Comparison of ENCODE assay signal across 15 mouse cellular contexts in the genomic region with DNA sequence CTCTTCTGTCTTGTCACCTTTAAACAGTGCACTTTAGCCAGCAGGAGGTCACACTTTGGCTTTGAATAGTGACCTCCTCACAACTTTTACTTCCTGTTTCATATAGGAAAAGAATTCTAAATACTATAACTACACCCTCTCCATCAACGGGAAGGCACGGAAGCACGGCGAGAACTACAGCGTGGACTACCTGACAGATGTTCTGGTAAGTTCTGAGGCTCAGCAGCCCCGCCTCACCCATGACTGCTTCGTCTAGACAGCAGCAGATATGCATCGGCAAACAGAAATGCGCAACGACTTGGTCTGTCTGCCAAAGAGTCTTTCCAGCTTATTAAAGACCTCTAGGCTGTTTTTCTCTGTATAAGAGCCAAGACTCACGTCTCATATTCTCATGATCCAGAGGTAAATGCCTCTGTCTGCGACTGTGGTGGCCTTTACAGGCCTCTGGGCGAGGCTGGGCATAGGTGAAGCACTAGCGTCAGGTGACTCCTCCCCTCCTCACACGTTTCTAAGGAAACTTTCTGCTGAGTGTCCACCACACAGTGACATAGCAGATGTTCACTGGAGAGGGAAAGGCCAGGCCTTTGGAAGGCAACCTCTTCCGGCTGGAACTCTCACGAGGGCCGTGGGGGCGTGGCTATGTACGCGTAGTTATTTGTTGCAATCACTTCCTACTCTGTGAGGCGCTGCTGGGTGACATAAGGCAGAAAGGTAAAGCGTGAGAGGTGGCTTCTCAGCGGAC. TPM values are rescaled to one million over a fixed set of nuclear protein-coding genes. Genes with fewer than 3 reads are reported as not detected.
DNase-seq lines count a peak whose midpoint lies in the region; ATAC-seq lines count a peak whose summit lies in the region.
"Had no signal": no experiment of that assay in that cellular context is flagged by ENCODE, and none has a peak within 500 bp of the region (broad histone marks: within the 10 kb centered on the region; RNA-seq: fewer than 3 reads in every experiment).

No protein-coding gene starts in this region.

- H3K9me3 ChIP-seq in intestine, embryonic 15.5 days: no peaks in the 10 kb centered on the region
- H3K9me3 ChIP-seq in limb, embryonic 10.5 days (replicated peaks): no peaks in the 10 kb centered on the region
- H3K9me3 ChIP-seq: heart, embryonic 12.5 days; hindbrain, embryonic 10.5 days; neural tube, embryonic 12.5 days; stomach, embryonic 15.5 days had no signal

- H3K9ac ChIP-seq in intestine, embryonic 15.5 days: no peak overlapping the region
- H3K9ac ChIP-seq: heart, embryonic 12.5 days; neural tube, embryonic 12.5 days; stomach, embryonic 15.5 days had no signal

- H3K36me3 ChIP-seq in intestine, embryonic 15.5 days: peaks cover 38% of the 10 kb centered on the region
- peaks cover 92% of the 10 kb centered on the region for H3K36me3 ChIP-seq in limb, embryonic 10.5 days

- 0 out of 2 replicates have a peak, but pooled peaks cover 3% of the 10 kb centered on the region for H3K4me1 ChIP-seq in intestine, embryonic 15.5 days (replicated peaks)
- peaks cover 8% of the 10 kb centered on the region for H3K4me1 ChIP-seq in limb, embryonic 10.5 days

- DNase-seq in kidney, adult 11 months: peak; percentile 19
- DNase-seq in kidney, adult 18-20 months: no peak
- peak; percentile 87 for DNase-seq in A20 (ENCODE audit: low read depth, low spot score)
- DNase-seq in limb, embryonic 10.5 days (ENCODE audit: low spot score): no peak
- no peak for DNase-seq in ovary, adult 18-20 months (ENCODE audit: low spot score)
- DNase-seq in right cerebral cortex, postnatal 25 days: no peak
- DNase-seq: cerebellum, adult 9-10 months; gastrocnemius, adult 2 months had no signal

- H3K4me3 ChIP-seq in intestine, embryonic 15.5 days (replicated peaks): no peak overlapping the region
- H3K4me3 ChIP-seq in limb, embryonic 10.5 days: no peak overlapping the region
- H3K4me3 ChIP-seq: gastrocnemius, adult 2 months; heart, embryonic 12.5 days; hindbrain, embryonic 10.5 days; neural tube, embryonic 12.5 days; stomach, embryonic 15.5 days had no signal

- peak; percentile 76 for ATAC-seq in intestine, embryonic 15.5 days
- ATAC-seq in megakaryocyte, adult 5-6 weeks (ENCODE audit: poor library complexity, severe bottlenecking): peak; percentile 46
- ATAC-seq: midbrain, embryonic 16.5 days had no signal

- H3K4me2 ChIP-seq in intestine, embryonic 15.5 days (replicated peaks): no peak overlapping the region
- H3K4me2 ChIP-seq: heart, embryonic 12.5 days; neural tube, embryonic 12.5 days; stomach, embryonic 15.5 days had no signal

- no peaks in the 10 kb centered on the region for H3K27me3 ChIP-seq in intestine, embryonic 15.5 days (replicated peaks)
- no peaks in the 10 kb centered on the region for H3K27me3 ChIP-seq in limb, embryonic 10.5 days (ENCODE audit: low read depth, poor library complexity, severe bottlenecking)
- H3K27me3 ChIP-seq: heart, embryonic 12.5 days; neural tube, embryonic 12.5 days; stomach, embryonic 15.5 days had no signal

- WGBS in intestine, embryonic 15.5 days: 78% methylated on average over 24 of the region's 24 CpGs
- 94% methylated on average over 24 of the region's 24 CpGs for WGBS in limb, embryonic 10.5 days

- H3K27ac ChIP-seq in intestine, embryonic 15.5 days: peak overlapping the region; percentile 18; the same call in 1 of the 2 replicates
- no peak overlapping the region for H3K27ac ChIP-seq in limb, embryonic 10.5 days
- H3K27ac ChIP-seq: gastrocnemius, adult 2 months; hindbrain, embryonic 10.5 days; neural tube, embryonic 12.5 days; stomach, embryonic 15.5 days had no signal

RNA-seq across cellular contexts. Expression of a gene that starts 11.8 kb away (rescaled TPM):
- polyA plus RNA-seq in intestine, embryonic 15.5 days (2015; fragmentation: Nextera tagmentation; extraction: Ambion mirVana): 41.4 and 42.4 TPM in 2 replicates
- 41.1 and 48.9 TPM in 2 replicates for total RNA-seq in megakaryocyte, adult 5-6 weeks (2015)
- 33.8 and 40.7 TPM in 2 replicates for total RNA-seq in megakaryocyte, adult 5-6 weeks (2017)
- 29.5 and 35.6 TPM in 2 replicates for polyA plus RNA-seq in limb, embryonic 10.5 days (2016; fragmentation: Nextera tagmentation; extraction: Ambion mirVana)

RNA-seq across cellular contexts. Expression of a gene that starts 25.6 kb away (rescaled TPM):
- 3.5 and 4.5 TPM in 2 replicates for polyA plus RNA-seq in intestine, embryonic 15.5 days (2015; fragmentation: Nextera tagmentation; extraction: Ambion mirVana)
- total RNA-seq in megakaryocyte, adult 5-6 weeks (2015): 0.23 and 0.42 TPM in 2 replicates
- total RNA-seq in megakaryocyte, adult 5-6 weeks (2017): 0.40 and 1.8 TPM in 2 replicates
- 0.26 and 0.50 TPM in 2 replicates for polyA plus RNA-seq in limb, embryonic 10.5 days (2016; fragmentation: Nextera tagmentation; extraction: Ambion mirVana)

Comparison
In these comparisons a context has a peak if more than half of its experiments do, and no peak if none do; other contexts are left out.
1. DNase-seq: peak in kidney, adult 11 months (single experiment) and A20 (single experiment); none in kidney, adult 18-20 months (single experiment), limb, embryonic 10.5 days (single experiment), ovary, adult 18-20 months (single experiment) and right cerebral cortex, postnatal 25 days (single experiment).